Mouse (Mus musculus): Measurements from ENCODE around the gene Ppm1j. TPM values are rescaled to one million over a fixed set of nuclear protein-coding genes. Genes with fewer than 3 reads are reported as not detected.
A peak's percentile ranks its signal among the peaks of the same experiment; 100 is the strongest.

The Ppm1j gene
- total and polyA plus RNA-seq, 3 experiments: 0.54 to 2.7 TPM; not detected in 1

DNA sequence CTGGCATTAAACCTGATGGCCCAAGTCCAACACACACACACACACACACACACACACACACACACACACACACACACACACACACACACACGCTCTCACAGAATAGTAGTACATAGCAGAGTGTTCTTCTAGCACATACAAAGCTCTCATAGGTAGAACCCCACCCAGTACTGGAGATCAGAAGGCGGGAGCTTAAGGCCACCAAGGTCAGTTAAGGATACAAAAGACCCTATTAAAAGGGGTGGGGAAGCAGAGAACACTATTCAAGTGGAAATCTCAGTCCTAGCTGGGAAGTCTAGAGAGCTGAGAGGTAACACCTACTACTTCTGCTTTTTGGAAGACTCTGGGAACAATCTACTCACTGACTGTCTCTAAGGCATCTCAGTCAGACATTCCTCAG is 34.5 kb downstream of the Ppm1j start:
- no peak for TF ChIP-seq POLR2AphosphoS2 (IDR thresholded peaks at IDR 0.05; ENCODE audit: low read length)
- Histone ChIP-seq H3K4me3 (ENCODE audit: control insufficient read depth in 1 of 2, insufficient read depth in 1 of 2, low read depth in 2 of 2, low read length in 2 of 2) (no peak overlapping the region), H3K36me3 (ENCODE audit: control insufficient read depth in 1 of 2, insufficient read depth in 2 of 2, low read length in 2 of 2) (peaks cover 0 to 12% of the 10 kb centered on the region in 2 experiments; a peak in 2 of 4 replicates), H3K9me3 (replicated peaks; ENCODE audit: insufficient read depth, low read length) (no peaks in the 10 kb centered on the region), H3K4me1 (ENCODE audit: control insufficient read depth in 1 of 2, insufficient read depth in 2 of 2, low read length in 2 of 2) (peaks cover 0 to 8% of the 10 kb centered on the region in 2 experiments; a peak in 3 of 4 replicates), H3K9ac (ENCODE audit: control insufficient read depth, low read depth, low read length, poor library complexity, severe bottlenecking) (no peak overlapping the region), H3K27ac (ENCODE audit: control insufficient read depth, low read depth, low read length) (no peak overlapping the region), H3K79me2 (ENCODE audit: control insufficient read depth, insufficient read depth, low read length, poor library complexity) (peaks cover 4% of the 10 kb centered on the region; the same call in 1 of the 2 replicates), H3K27me3 (ENCODE audit: control insufficient read depth in 1 of 2, insufficient read depth in 2 of 2, low read length in 2 of 2) (no peaks in the 10 kb centered on the region)
- peak; percentile 35 for DNase-seq (ENCODE audit: low read depth, low spot score)

DNA sequence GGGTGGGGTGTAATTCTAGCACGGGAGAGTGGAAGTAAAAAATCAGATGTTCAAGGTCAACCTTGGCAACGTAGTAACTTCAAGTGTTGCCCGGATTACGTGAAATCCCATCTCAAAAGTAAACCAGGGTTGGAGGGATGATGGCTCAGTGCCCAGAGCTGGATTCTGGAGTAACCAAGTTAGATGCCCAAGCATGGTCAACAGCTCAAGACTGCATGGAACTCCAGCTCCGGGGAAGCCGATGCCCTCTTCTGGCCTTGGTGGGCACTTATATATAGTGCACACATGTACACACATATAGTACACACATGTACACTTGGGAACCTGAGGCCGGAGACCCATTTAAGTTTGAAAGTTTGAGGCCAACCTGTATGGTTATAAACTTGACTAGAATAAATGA is 35.3 kb downstream of the Ppm1j start:
- H3K9ac ChIP-seq (ENCODE audit: control insufficient read depth, low read depth, low read length, poor library complexity, severe bottlenecking): no peak overlapping the region
- no peak overlapping the region for H3K27ac ChIP-seq (ENCODE audit: control insufficient read depth, low read depth, low read length)
- H3K4me1 ChIP-seq (ENCODE audit: control insufficient read depth in 1 of 2, insufficient read depth in 2 of 2, low read length in 2 of 2): peaks cover 0 to 8% of the 10 kb centered on the region in 2 experiments; a peak in 3 of 4 replicates
- no peak overlapping the region for H3K4me3 ChIP-seq (ENCODE audit: control insufficient read depth in 1 of 2, insufficient read depth in 1 of 2, low read depth in 2 of 2, low read length in 2 of 2)
- no peak for DNase-seq (ENCODE audit: low read depth, low spot score)
- no peaks in the 10 kb centered on the region for H3K9me3 ChIP-seq (replicated peaks; ENCODE audit: insufficient read depth, low read length)
- peaks cover 4% of the 10 kb centered on the region; the same call in 1 of the 2 replicates for H3K79me2 ChIP-seq (ENCODE audit: control insufficient read depth, insufficient read depth, low read length, poor library complexity)
- H3K36me3 ChIP-seq (ENCODE audit: control insufficient read depth in 1 of 2, insufficient read depth in 2 of 2, low read length in 2 of 2): peaks cover 0 to 12% of the 10 kb centered on the region in 2 experiments; a peak in 2 of 4 replicates
- no peaks in the 10 kb centered on the region for H3K27me3 ChIP-seq (ENCODE audit: control insufficient read depth in 1 of 2, insufficient read depth in 2 of 2, low read length in 2 of 2)
- TF ChIP-seq CTCF (IDR thresholded peaks at IDR 0.05 in 2 of 3, conservative IDR thresholded peaks at IDR 0.05 in 1 of 3; ENCODE audit: control insufficient read depth in 1 of 3, insufficient read depth in 1 of 3, low read depth in 2 of 3, low read length in 3 of 3, poor library complexity in 1 of 3, severe bottlenecking in 1 of 3) (peak in 2 of 3 experiments; percentile 6 to 26; a peak in 2 of 6 replicates), TBP (IDR thresholded peaks at IDR 0.05; ENCODE audit: low read depth, low read length) (no peak), CHD1 (IDR thresholded peaks at IDR 0.05; ENCODE audit: low read depth, low read length) (no peak), RAD21 (IDR thresholded peaks at IDR 0.05; ENCODE audit: low read depth, low read length) (no peak), MYB (IDR thresholded peaks at IDR 0.05; ENCODE audit: low read depth, low read length) (no peak), ELF1 (IDR thresholded peaks at IDR 0.05; ENCODE audit: low read depth, low read length) (no peak)

DNA sequence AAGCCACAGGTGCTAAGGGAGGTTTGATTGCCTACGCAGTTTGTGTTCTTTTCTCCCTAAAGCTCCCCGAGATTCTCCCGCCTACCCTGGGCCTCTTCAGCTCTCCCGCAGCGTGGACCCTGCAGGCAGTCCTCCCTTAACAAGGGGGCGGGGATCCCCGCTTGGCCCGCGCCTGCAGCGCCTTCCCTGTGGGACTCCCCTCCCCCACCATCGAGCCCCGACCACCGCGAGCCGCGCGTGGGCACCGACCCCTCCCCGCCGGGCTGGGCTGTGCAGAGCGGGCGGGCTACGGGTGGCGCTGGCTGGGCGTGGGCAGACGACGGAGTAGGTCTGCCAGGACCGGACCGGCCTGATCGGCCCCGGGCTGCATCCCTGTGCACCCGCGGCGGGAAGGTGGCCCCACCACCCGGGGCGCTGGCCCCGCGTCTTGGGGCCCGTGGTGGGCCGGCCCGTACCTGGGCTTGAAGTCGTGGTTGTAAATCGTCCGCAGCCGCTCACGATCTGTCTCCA is 36.7 kb downstream of the Ppm1j start:
- Histone ChIP-seq H3K4me1 (ENCODE audit: control insufficient read depth in 1 of 2, insufficient read depth in 2 of 2, low read length in 2 of 2) (peaks cover 0 to 8% of the 10 kb centered on the region in 2 experiments; a peak in 3 of 4 replicates), H3K27me3 (ENCODE audit: control insufficient read depth in 1 of 2, insufficient read depth in 2 of 2, low read length in 2 of 2) (no peaks in the 10 kb centered on the region), H3K9ac (ENCODE audit: control insufficient read depth, low read depth, low read length, poor library complexity, severe bottlenecking) (peak overlapping the region; percentile 79), H3K36me3 (ENCODE audit: control insufficient read depth in 1 of 2, insufficient read depth in 2 of 2, low read length in 2 of 2) (peaks cover 0 to 12% of the 10 kb centered on the region in 2 experiments; a peak in 2 of 4 replicates), H3K27ac (ENCODE audit: control insufficient read depth, low read depth, low read length) (peak overlapping the region; percentile 80), H3K4me3 (ENCODE audit: control insufficient read depth in 1 of 2, insufficient read depth in 1 of 2, low read depth in 2 of 2, low read length in 2 of 2) (peak overlapping the region; percentile 82 to 95), H3K79me2 (ENCODE audit: control insufficient read depth, insufficient read depth, low read length, poor library complexity) (peaks cover 4% of the 10 kb centered on the region; the same call in 1 of the 2 replicates), H3K9me3 (replicated peaks; ENCODE audit: insufficient read depth, low read length) (no peaks in the 10 kb centered on the region)
- peak; percentile 46 for DNase-seq (ENCODE audit: low read depth, low spot score)
- TF ChIP-seq CTCF (IDR thresholded peaks at IDR 0.05 in 2 of 3, conservative IDR thresholded peaks at IDR 0.05 in 1 of 3; ENCODE audit: control insufficient read depth in 1 of 3, insufficient read depth in 1 of 3, low read depth in 2 of 3, low read length in 3 of 3, poor library complexity in 1 of 3, severe bottlenecking in 1 of 3) (no peak), CHD1 (IDR thresholded peaks at IDR 0.05; ENCODE audit: low read depth, low read length) (no peak), TAL1 (IDR thresholded peaks at IDR 0.05; ENCODE audit: low read length) (no peak), MXI1 (IDR thresholded peaks at IDR 0.05; ENCODE audit: low read depth, low read length) (no peak; the same call in 1 of the 2 replicates)

Measured in MEL (cell line).